Mouse (Mus musculus): ENCODE measurements around the gene Lrrfip1.

The Lrrfip1 gene

GRCm38 (mm10) chr1:91023960-91024359, 25.4 kb downstream of the Lrrfip1 start:
- no peak for DNase-seq (ENCODE audit: low spot score)

- DNase-seq (ENCODE audit: low spot score), result no peak
Measured at GRCm38 (mm10) chr1:91024464-91024863, 25.9 kb downstream of the Lrrfip1 start.

GRCm38 (mm10) chr1:91026945-91027344, 28.4 kb downstream of the Lrrfip1 start:
- DNase-seq (ENCODE audit: low spot score), result no peak

- DNase-seq (ENCODE audit: low spot score), result no peak
Measured at GRCm38 (mm10) chr1:91030383-91030782, 31.8 kb downstream of the Lrrfip1 start.

GRCm38 (mm10) chr1:91031547-91031946, 33.0 kb downstream of the Lrrfip1 start:
- DNase-seq (ENCODE audit: low spot score), result no peak

- DNase-seq (ENCODE audit: low spot score), result no peak
Measured at GRCm38 (mm10) chr1:91032393-91032971, 33.9 kb downstream of the Lrrfip1 start.

GRCm38 (mm10) chr1:91034547-91034946, 36.0 kb downstream of the Lrrfip1 start:
- DNase-seq (ENCODE audit: low spot score), result no peak

- DNase-seq (ENCODE audit: low spot score), result no peak
Measured at GRCm38 (mm10) chr1:91035266-91035665, 36.7 kb downstream of the Lrrfip1 start.

GRCm38 (mm10) chr1:91037213-91037612, 38.7 kb downstream of the Lrrfip1 start:
- DNase-seq (ENCODE audit: low spot score), result no peak

GRCm38 (mm10) chr1:91038010-91038409, 39.5 kb downstream of the Lrrfip1 start:
- DNase-seq (ENCODE audit: low spot score), result no peak

- no peak for DNase-seq (ENCODE audit: low spot score)
Measured at GRCm38 (mm10) chr1:91038531-91038930, 40.0 kb downstream of the Lrrfip1 start.

- no peak for DNase-seq (ENCODE audit: low spot score)
Measured at GRCm38 (mm10) chr1:91041605-91042004, 43.1 kb downstream of the Lrrfip1 start.

- no peak for DNase-seq (ENCODE audit: low spot score)
Measured at GRCm38 (mm10) chr1:91043191-91043590, 44.7 kb downstream of the Lrrfip1 start.

GRCm38 (mm10) chr1:91044176-91044575, 45.6 kb downstream of the Lrrfip1 start:
- DNase-seq (ENCODE audit: low spot score), result no peak

GRCm38 (mm10) chr1:91044648-91045047, 46.1 kb downstream of the Lrrfip1 start:
- DNase-seq (ENCODE audit: low spot score), result no peak

GRCm38 (mm10) chr1:91046237-91046636, 47.7 kb downstream of the Lrrfip1 start:
- DNase-seq (ENCODE audit: low spot score), result no peak

- DNase-seq (ENCODE audit: low spot score), result no peak
Measured at GRCm38 (mm10) chr1:91049296-91049695, 50.8 kb downstream of the Lrrfip1 start.

GRCm38 (mm10) chr1:91051461-91052094, 53.0 kb downstream of the Lrrfip1 start:
- no peak for DNase-seq (ENCODE audit: low spot score)

GRCm38 (mm10) chr1:91052747-91053181, 54.2 kb downstream of the Lrrfip1 start:
- DNase-seq (ENCODE audit: low spot score), result no peak

- DNase-seq (ENCODE audit: low spot score), result no peak
Measured at GRCm38 (mm10) chr1:91053218-91054073, 54.9 kb downstream of the Lrrfip1 start.

- DNase-seq (ENCODE audit: low spot score), result no peak
Measured at GRCm38 (mm10) chr1:91054074-91054471, 55.5 kb downstream of the Lrrfip1 start.

- no peak for DNase-seq (ENCODE audit: low spot score)
Measured at GRCm38 (mm10) chr1:91054815-91055214, 56.3 kb downstream of the Lrrfip1 start.

GRCm38 (mm10) chr1:91055744-91056143, 57.2 kb downstream of the Lrrfip1 start:
- DNase-seq (ENCODE audit: low spot score), result no peak
